Mouse (Mus musculus) cerebellum, adult 9-11 months (tissue): ENCODE data around the gene P4ha3.

Source experiments
- DNase-seq: peaks from one replicate; pipeline ENCODE4 v3.0.0; 2022

The P4ha3 gene

DNA sequence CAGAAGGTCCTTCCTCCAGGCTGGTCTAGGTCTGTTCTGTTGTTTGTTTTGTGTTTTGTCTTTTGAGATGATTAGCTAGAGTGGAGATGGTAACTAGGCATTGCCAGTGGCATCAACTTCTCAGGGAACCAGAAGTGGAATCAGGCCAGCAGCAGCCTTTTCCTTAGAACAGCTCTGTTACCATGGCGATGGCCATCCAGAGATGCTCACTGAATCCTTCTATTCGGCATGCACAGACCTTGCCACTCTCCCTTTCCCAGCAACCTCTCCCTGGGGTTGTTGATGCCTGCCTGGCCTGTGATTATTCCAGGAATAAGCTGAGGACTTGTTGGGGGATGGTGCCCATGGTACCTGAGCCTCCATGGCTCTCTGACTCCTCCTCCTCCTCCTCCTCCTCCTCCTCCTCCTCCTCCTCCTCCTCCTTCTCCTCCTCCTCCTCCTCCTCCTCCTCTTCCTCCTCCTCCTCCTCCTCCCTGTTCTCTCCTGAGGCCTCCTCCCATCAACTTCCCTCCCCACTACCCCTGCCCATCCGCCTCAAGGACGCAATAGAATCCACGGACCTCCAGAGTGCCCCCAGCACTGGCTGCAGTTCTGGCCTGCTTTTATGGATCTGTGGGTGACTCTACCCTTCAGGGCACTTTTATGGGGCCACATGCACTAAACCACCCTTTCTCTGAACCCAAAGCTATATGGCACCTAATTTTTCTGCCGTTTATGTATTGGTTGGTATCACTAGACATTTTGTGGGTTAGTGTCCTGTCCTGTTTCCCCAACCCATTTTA lies 22.7 kb downstream of the P4ha3 start:
- DNase-seq, result peak; percentile 7

DNA sequence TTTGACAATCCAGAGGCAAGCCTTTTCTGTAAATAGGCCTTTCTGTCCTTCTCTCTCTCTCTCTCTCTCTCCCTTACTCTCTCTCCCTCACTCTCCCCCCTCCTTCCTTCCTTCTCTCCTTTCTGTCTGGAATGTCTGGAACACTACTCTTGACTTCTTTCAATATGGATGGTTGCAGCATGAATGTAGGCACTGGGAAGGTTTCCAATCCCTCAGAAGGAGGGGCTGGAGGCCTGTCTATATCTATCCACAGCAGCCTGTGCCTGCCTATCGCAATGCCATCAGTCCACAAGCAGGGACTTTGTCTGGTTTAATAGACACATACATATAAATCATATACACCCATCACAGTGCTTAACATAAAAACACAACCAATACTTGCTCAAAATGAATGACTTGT lies 23.9 kb downstream of the P4ha3 start:
- DNase-seq, result no peak

DNA sequence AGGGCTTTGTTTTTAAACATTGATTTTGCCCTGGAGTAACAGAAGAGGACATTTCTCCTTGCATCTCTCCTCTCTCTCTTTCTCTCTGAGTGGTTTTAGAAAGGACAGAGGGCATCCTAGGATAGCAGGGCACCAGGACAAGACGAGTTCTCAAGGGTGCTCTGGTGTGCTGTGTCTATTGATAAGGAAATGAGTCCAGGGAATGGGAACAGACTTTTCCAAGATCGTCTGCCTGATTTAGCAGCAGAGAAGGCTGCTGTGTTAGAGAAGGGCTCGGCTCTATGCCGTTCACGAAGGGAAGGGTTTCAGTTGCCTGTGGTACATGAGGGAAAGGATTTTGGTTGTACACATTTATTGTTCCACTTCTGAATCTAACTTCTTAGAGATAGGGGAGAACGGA lies 24.4 kb downstream of the P4ha3 start:
- DNase-seq, result no peak

DNA sequence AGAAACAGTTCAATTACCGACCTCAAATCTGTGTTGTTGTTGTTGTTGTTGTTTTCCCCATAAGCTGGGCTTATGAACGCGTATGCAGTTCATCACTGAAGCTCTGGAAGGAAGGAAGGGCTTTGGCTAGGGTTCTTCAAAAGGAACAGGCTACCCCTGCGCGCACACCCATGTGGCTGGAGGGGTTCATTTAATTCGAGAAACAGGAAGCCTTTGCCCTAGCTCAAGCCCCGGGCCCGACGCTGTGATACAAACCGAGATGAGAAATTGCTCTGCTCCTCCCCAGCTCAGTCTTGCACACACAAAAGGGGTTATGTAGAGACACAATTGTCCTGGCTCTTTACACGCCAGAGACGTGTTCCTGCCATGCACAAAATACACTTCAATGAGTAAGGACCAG lies 25.0 kb downstream of the P4ha3 start:
- no peak for DNase-seq

DNA sequence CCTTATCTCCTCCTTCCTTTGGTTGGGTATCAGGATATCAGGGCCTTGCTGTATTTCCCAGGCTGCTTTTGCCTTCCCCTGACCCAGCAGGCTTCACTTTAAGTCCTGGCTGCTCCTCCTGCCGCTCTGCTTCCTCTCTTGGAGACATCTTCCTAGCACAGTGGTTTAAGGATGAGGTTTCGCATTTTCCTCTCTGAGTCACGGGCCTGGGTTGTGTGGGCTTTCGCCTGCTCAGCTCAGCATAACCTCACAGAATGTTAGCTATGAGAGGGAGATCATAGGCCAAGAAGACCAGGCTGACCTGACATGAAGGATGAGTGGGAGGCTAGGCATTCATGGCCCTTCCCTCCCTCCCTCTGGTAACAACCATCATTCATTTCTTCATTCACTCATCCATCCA lies 27.4 kb downstream of the P4ha3 start:
- DNase-seq, result no peak

DNA sequence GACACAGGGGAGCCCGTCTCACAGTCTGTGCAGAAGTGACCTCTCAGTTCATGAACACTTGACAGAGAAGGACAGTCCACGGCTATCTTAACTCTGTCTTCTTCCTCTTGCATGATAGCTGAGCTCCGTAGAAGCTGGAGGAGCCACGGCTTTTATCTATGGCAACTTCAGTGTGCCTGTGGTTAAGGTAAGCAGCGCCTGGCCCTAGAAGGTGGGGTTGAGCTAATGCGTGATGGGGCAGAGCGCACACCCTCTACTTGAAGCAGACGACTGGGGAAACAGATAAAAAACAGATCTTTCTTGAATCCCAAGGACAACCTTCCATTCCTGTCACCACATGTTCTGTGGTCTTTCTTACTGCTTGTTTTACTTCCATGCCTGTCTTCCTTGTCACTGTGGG lies 31.6 kb downstream of the P4ha3 start:
- no peak for DNase-seq

DNA sequence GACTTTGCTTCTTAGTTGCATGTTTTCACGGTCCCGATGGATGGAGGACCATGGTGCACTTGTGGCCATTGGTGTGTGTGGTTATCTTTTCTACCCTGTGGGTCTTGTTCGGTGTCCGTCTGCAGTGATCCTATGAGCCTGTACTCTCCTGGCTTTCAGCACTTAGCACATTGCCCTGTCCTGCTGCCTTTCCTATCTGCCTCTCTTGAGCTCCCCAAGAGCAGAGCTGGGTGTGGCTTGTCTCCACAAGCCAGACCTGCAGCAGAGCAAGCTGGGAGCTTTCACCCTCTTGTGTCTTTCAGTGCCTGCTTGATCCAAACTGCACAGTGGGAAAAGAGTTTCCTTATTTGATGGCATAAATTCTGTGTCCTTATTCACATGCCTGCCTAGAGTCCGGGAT lies 32.2 kb downstream of the P4ha3 start:
- DNase-seq, result no peak

DNA sequence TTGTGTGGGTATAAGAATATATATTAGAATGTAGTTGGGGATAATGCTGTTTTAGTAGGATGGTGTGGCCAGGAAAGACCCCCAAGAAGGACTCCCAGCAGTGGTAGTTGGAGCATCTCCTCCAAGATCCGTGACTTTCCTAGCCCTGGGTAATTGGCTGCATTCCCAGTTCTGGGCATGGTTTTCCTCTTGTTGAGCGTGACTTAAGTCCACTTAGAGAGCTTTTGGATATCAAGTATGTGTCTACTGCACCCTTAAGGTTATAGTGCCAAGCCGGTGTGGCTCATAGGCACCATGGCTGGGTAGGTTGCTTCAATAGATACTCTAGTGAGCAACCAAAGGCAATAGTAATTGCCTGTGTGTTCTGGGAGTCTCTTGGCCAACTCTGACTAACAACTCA lies 38.4 kb downstream of the P4ha3 start:
- no peak for DNase-seq

DNA sequence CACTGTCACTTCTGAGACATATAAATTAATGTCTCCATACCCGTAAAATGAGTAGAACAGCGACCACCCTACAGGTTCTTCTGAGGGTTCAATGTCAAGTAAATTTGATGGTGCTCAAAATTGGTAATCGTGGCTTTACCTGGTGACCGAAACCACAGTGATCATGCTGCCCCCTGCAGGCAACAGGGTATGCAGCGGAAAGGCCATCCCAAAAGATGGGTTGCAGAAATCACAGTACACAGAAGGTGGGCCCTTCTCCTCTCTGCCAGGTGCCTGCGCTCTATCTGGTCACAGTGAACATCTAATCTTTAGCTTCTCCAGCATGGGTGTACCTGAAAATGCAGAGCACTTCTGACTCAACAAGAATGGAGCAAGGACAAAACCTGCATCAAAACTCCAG lies 40.2 kb downstream of the P4ha3 start:
- peak; percentile 9 for DNase-seq

DNA sequence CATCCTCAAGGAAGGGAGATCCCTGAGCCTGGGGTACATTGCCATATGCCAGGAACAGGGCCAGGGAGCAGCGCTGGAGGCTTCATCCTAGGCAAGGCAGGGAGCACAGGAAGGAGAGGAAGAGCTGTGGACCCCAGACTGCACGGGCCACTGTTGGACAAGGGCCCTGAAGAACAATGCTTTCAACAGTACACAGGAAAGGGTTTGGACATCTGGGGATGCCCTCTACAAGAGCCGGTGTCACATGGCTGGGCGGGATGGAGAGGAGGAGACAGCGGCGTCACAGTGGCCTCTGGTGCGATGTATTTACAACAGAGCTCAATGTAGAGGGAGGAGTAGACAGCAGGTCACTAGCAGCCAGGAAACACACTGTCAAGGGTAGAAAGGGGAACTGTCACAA lies 42.2 kb downstream of the P4ha3 start:
- DNase-seq, result no peak

DNA sequence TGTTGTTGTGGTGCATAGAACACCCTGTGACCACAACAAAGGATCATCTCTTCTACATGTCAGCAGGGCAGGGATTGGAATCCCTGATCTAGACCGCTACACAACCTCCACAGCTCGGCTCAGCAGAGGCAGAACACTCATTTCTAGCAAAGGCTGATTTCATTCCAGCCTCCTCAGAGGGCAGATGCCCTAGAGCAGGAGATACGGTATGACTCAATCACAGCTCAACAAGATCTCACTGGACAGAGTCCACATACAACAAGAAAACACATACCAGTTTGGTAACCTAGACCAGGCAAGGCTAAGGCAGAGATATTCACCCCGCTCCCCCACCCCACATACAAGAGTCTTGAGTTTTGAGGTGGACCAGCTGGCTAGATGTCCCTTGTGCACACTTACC lies 43.3 kb downstream of the P4ha3 start:
- no peak for DNase-seq

DNA sequence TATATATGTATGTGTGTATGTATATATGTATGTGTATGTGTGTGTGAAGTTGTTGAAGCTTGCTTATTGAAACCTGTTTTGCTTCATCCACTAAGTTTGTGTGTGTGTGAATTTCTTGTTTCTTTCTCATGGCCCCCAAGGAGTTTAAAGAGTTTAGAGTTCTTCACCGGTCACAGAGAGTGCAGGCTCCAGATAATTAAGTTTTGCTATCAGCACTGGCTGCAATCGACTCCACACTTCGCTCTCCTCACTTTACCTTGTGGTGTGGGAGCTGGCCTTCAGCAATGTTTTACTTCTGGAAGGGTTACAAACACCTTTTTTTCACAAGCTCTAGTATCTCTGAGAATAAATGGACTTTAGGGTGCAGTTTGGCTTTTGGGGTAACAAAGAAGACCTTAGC lies 45.9 kb downstream of the P4ha3 start:
- DNase-seq, result no peak

DNA sequence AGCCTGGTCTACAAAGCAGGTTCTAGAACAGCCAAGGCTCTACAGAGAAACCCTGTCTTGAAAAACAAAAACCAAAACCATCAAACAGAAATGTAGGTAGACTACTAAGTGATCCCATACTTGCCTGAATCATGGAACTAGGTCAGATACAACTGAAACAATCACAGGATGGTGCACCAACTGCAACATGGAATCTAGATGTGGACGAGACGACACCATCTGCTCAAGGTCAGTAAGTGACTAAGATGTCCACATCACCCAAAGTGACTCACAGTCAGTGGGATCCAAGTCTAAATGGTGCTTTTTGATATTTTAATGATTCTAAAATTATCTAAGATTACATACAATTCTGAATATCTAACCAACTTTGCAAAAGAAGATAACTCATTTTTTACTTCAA lies 50.6 kb downstream of the P4ha3 start:
- no peak for DNase-seq

DNA sequence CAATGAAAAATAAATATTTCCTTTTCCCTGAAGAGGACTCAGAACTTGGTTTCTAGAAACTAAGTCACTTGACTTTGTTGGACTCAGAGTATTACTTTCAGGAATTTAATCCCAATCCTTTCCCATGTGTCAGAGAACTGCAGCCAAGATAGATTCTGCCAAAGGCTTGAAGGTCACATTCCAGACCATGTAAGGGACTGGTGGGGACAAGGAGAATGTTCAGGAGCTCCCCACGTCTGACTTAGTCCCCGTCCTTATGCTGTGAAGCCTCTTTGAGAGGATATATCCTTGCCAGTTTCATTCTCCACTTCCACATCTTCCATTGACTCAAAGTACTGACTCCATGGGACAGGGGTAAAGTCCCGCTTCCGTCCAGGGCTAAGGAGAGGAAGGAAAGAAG lies 69.7 kb downstream of the P4ha3 start:
- no peak for DNase-seq

DNA sequence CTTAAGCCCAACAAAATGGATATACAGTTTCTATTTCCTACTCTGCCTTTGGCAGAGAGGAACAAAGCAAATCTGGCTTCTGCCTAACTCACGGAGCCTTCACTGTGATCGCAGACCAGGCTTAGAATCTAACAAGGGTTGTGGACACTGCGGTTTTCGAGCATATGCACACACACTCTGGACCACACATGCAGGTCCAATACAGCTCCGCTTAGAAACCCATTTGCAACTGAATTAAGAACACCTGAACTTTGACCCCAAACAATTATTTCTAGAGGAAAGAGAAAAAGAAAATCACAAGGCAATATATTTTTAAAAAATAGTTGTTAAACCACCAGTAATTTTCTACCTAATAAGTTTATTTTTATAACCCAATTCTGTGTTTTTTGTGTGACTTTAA lies 71.0 kb downstream of the P4ha3 start:
- no peak for DNase-seq

DNA sequence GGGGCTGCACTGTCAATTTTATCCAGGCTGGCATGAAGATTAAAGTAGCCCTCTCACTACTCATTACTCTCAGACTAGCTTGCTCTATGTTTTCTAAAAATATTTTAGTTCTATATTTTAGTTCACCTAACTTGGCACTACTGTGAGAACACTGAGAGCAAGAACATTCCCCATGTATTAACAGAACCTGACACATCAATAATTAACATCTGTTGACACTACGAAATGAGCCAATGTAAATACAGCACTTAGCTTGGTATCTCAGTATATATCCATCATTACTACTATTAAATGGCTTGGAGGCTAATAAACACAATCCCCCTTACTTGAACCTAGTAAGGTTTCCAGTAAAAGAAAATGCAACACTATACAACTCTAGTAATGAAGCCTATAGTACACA lies 71.4 kb downstream of the P4ha3 start:
- DNase-seq, result no peak

DNA sequence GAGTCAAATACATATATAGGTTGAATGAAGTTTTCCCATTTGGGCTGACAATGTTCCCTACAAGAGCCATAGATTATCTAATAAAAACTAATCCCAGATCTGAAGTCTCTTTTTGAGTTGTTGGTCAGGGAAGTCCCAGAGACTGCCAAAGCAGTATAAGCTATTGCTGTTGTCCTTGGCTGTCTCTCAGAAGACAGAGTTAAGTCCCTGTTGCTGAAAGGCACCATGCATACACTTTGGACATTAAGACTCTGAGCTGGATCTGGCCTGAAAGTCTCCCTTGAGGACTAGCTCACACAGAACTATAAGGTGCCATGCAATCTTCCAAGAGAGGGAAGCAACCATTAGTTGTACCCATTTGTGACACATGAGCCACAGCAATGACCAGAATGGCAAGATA lies 72.5 kb downstream of the P4ha3 start:
- DNase-seq, result no peak

DNA sequence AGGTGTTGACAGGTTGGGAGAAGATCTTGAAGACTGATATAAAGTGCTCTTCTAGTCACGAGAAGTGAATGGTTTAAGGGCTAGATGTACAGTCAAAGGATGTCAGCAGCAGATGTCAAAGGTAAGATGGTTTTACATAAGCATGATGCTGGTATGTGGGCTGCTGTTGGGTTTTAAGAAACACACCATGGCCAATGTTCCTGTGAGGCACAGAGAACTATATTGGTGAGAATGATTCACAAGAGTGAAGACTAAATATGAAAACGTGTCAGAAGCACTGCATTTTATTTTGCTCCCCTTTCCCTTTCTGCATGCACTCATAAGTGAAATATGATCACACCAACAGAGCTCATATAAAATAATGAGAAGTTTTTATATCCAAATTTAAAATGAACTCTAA lies 77.8 kb downstream of the P4ha3 start:
- no peak for DNase-seq

DNA sequence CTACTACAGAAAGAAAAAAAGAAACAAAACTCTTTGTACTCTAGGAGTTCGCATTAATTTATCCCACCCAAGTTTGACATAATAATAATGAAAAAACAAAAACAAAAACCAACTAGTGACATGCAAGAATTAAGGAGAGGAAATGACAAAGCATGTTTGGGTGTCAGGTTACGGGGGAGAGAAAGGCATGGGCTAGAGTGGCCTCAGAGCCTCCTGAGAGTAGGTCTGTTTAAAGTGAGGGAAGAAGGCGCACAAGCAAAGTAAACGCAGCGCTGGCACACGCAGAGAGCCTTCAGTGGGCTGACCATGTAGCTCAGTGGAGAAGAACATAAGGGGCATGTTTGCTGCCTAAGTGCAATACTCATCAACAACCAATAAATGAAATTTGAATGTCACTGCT lies 79.6 kb downstream of the P4ha3 start:
- DNase-seq, result no peak
